Mouse (Mus musculus) midbrain, postnatal 0 days (tissue): Measurements from ENCODE around the gene Osbpl10. TPM values are rescaled to one million over a fixed set of nuclear protein-coding genes. Genes with fewer than 3 reads are reported as not detected.

Source experiments
- ATAC-seq: fragments of 200-750 bp; cut with Nextera tagmentation; 2 replicates; pipeline ENCODE4 v1.8.0; 2017; ENCODE audit warnings: moderate number of reproducible peaks, mild to moderate bottlenecking, moderate TSS enrichment, moderate library complexity; ENCODE audit not compliant: low FRiP score
- DNase-seq: peaks from one replicate; pipeline ENCODE4 v3.0.0-alpha.2; 2015; ENCODE audit warnings: low spot score
- H3K27ac ChIP-seq: fragments of 300-500 bp; sonication (generic); 2 replicates; pipeline ENCODE4 v1.5.1; 2014; ENCODE audit warnings: low read depth, mild to moderate bottlenecking, low read length, mixed read lengths
- H3K27me3 ChIP-seq: fragments of 300-500 bp; sonication (generic); 2 replicates; pipeline ENCODE4 v1.6.1; 2014; ENCODE audit warnings: low read length, control low read depth, mixed read lengths; ENCODE audit not compliant: insufficient read depth
- H3K36me3 ChIP-seq: fragments of 300-500 bp; sonication (generic); 2 replicates; pipeline ENCODE4 v1.6.1; 2014; ENCODE audit warnings: low read length, control low read depth, mixed read lengths; ENCODE audit not compliant: insufficient read depth
- H3K4me1 ChIP-seq: fragments of 300-500 bp; sonication (generic); 2 replicates; pipeline ENCODE4 v1.6.1; 2014; ENCODE audit warnings: mild to moderate bottlenecking, control low read depth, antibody characterized with exemption, low read length, mixed read lengths; ENCODE audit not compliant: insufficient read depth
- H3K4me2 ChIP-seq: fragments of 300-500 bp; sonication (generic); 2 replicates; pipeline ENCODE4 v1.6.1; 2014; ENCODE audit warnings: low read depth, mild to moderate bottlenecking, low read length, mixed read lengths; ENCODE audit not compliant: poor library complexity, severe bottlenecking
- H3K4me3 ChIP-seq: fragments of 300-500 bp; sonication (generic); 2 replicates; pipeline ENCODE4 v1.5.1; 2014; ENCODE audit warnings: low read depth, mild to moderate bottlenecking, low read length, moderate library complexity
- H3K9ac ChIP-seq: fragments of 300-500 bp; sonication (generic); replicated peaks from 2 replicates; pipeline ENCODE4 v1.6.1; 2014; ENCODE audit warnings: mild to moderate bottlenecking, low read length, moderate library complexity, mixed read lengths; ENCODE audit not compliant: poor library complexity, severe bottlenecking
- H3K9me3 ChIP-seq: fragments of 300-500 bp; sonication (generic); 2 replicates; pipeline ENCODE4 v1.6.1; 2016; ENCODE audit warnings: low read length, control low read depth
- CTCF ChIP-seq: IDR thresholded peaks from 2 replicates; pipeline ENCODE4 v1.5.1; 2016; ENCODE audit warnings: antibody characterized with exemption, mild to moderate bottlenecking
- WGBS: fragments of 180-500 bp; shearing (Covaris S2); extraction: QIAGEN DNeasy Blood & Tissue Kit; methylation state at CpG from one replicate; pipeline ENCODE4 v1.1.7; 2014; 5-methylcytosine and 5-hydroxymethylcytosine counted together
- polyA plus RNA-seq: library from polyadenylated mRNA; unstranded; fragments of >200 nt; fragmentation: Nextera tagmentation; extraction: Ambion mirVana; gene quantifications from 2 replicates; pipeline ENCODE4 v1.2.1, GENCODE M21; 2015
- total RNA-seq: library from RNA; depleted of rRNA; stranded (reverse); fragments of >200 nt; gene quantifications from 2 replicates; pipeline ENCODE4 v1.2.3, GENCODE M21; 2014

The Osbpl10 gene
- total and polyA plus RNA-seq, 2 experiments from 2014 or later, result 3.2 to 23.5 TPM

DNA sequence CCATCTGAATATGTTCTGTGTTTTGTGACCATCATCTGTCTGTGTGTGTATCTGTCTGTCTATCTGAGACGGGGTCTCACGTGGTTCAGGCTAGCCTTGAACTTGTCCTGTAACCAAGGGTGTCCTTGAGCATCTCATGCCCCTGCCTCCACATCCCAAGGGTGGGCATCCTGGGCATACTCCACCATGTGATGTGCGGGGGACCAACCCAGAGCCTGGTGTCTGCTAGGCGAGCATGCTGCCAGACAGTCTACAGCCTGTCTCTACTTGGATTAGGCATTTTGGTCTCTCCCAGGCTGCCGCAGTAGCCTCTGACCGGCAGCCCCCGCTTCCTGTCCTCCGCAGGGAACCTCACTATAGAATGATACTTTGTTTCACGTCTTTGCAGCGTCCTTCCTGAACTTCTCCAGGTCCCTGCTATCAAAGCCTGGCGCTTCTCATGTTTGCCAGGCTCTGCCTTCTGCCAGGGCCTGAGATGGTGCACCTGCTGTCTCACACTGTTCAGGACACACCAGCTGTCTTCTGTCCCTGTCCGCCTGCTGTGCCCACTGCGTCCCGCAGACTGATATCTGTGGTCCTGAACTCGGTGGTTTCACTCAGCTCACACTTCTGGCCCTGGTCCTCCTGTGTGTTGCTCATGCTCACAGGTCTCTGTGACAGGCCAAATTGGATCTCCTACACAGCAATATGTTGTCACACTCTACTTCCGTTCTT is 66.9 kb downstream of the Osbpl10 start:
- DNase-seq (peak; percentile 52), ATAC-seq (no peak)
- TF ChIP-seq CTCF, result no peak
- Histone ChIP-seq H3K4me3 (no peak overlapping the region), H3K36me3 (no peaks in the 10 kb centered on the region), H3K9me3 (no peaks in the 10 kb centered on the region), H3K4me1 (no peaks in the 10 kb centered on the region), H3K4me2 (no peak overlapping the region), H3K27ac (no peak overlapping the region), H3K9ac (no peak overlapping the region), H3K27me3 (no peaks in the 10 kb centered on the region)
- 67% methylated on average over 16 of the region's 16 CpGs for WGBS

DNA sequence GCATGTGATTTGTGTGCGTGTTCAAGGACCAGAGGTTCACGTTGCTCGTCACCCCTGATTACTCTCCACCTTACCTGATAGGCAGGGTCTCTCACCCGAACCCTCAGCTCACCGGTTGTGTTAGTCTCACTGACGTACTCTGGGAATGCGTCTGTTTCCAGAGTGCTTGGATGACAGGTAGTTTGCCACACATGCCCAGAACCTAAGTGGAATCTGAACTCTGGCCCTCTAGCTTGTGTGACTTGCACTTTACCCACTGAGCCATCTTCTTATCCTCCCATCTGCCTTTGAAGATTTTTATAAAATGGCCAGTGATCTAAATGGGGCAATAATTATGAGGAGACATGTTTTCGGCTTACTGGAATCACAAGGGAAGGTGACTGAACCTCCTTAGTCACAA is 68.3 kb downstream of the Osbpl10 start:
- Histone ChIP-seq H3K36me3 (no peaks in the 10 kb centered on the region), H3K27me3 (no peaks in the 10 kb centered on the region), H3K4me2 (no peak overlapping the region), H3K9me3 (no peaks in the 10 kb centered on the region), H3K9ac (no peak overlapping the region), H3K4me1 (no peaks in the 10 kb centered on the region), H3K4me3 (no peak overlapping the region), H3K27ac (no peak overlapping the region)
- no peak for TF ChIP-seq CTCF
- no peak for DNase-seq
- 89% methylated on average over 8 of the region's 8 CpGs for WGBS
- no peak for ATAC-seq

DNA sequence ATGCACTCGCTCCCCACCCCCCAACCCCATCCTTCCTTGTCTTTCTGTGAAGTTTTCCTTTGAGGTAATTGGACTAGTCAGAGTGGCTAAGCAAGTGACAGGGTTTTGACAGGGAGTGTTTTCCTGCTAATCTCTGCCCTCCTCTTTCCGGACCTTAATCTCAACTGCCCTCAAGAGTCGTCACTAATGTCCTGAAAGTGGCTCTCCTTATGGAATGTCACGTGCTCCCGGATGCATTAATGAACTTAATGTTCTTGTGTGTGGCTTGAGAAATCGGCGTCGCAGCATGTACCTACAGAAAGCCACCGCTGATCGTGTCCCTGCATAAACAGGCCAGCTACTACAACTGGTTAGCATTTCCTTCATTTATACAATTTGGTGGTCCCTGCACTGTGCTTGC is 70.0 kb downstream of the Osbpl10 start:
- Histone ChIP-seq H3K27ac (no peak overlapping the region), H3K27me3 (no peaks in the 10 kb centered on the region), H3K4me3 (no peak overlapping the region), H3K9me3 (no peaks in the 10 kb centered on the region), H3K4me1 (no peaks in the 10 kb centered on the region), H3K4me2 (no peak overlapping the region), H3K36me3 (no peaks in the 10 kb centered on the region), H3K9ac (no peak overlapping the region)
- ATAC-seq (no peak), DNase-seq (no peak)
- TF ChIP-seq CTCF, result no peak
- 52% methylated on average over 10 of the region's 10 CpGs for WGBS

- Histone ChIP-seq H3K4me1 (no peaks in the 10 kb centered on the region), H3K36me3 (no peaks in the 10 kb centered on the region), H3K27ac (no peak overlapping the region), H3K27me3 (no peaks in the 10 kb centered on the region), H3K4me2 (no peak overlapping the region), H3K9me3 (no peaks in the 10 kb centered on the region), H3K4me3 (no peak overlapping the region), H3K9ac (no peak overlapping the region)
- no peak for TF ChIP-seq CTCF
- no peak for DNase-seq
- WGBS, result 54% methylated on average over 7 of the region's 7 CpGs
- no peak for ATAC-seq
Observed at GRCm38 (mm10) chr9:115048861-115049260, 70.5 kb downstream of the Osbpl10 start.

DNA sequence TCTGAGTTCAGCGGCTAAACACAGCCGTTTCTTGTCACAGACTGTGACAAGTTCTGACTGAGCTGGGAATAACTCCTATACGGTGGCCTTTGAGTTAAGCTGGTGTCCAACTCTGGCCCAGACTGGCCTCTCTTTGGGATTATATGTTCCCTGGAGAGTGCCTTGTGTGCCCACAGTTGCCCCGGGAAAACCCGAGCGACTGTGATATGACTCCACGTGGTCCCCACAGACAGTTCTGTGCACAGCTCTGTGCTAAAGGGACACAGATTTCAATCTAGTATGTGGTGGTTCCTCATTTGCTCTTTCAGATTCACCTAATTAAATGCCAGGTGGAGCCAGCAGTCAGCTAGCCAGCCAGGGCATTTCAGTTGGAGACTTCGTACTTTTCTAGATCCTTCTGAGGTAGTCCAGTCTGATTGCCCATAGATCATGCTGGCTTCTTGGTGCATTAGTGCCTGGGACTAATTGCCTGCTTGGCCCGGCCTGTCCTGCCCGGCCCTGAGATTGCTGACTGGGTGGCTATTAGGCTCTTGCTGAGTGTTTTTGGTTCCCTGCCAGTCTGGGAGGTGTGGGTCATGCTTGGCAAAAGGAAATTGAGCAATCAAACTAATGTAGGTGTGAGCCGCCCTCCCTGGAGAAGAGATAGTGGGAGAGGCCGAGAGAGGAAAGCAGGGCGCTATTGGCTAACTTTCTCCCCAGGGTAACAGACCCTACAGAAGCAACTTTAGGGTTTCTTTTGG is 71.8 kb downstream of the Osbpl10 start:
- H3K4me3 ChIP-seq, result no peak overlapping the region
- H3K9ac ChIP-seq, result no peak overlapping the region
- no peaks in the 10 kb centered on the region for H3K36me3 ChIP-seq
- no peaks in the 10 kb centered on the region for H3K27me3 ChIP-seq
- no peak overlapping the region for H3K27ac ChIP-seq
- no peak overlapping the region for H3K4me2 ChIP-seq
- no peaks in the 10 kb centered on the region for H3K9me3 ChIP-seq
- DNase-seq (peak; percentile 42), ATAC-seq (no peak)
- WGBS, result 80% methylated on average over 13 of the region's 13 CpGs
- no peak for TF ChIP-seq CTCF
- no peaks in the 10 kb centered on the region for H3K4me1 ChIP-seq

- Histone ChIP-seq H3K27me3 (no peaks in the 10 kb centered on the region), H3K9me3 (no peaks in the 10 kb centered on the region), H3K4me1 (no peaks in the 10 kb centered on the region), H3K27ac (no peak overlapping the region), H3K4me2 (no peak overlapping the region), H3K4me3 (no peak overlapping the region), H3K9ac (no peak overlapping the region), H3K36me3 (no peaks in the 10 kb centered on the region)
- no peak for ATAC-seq
- DNase-seq, result peak; percentile 35
- WGBS, result 81% methylated on average over 3 of the region's 3 CpGs
- 0 out of 2 replicates have a peak, but pooled peaks have one; percentile 8 for TF ChIP-seq CTCF
Observed at GRCm38 (mm10) chr9:115051976-115052375, 73.6 kb downstream of the Osbpl10 start.
